Mouse (Mus musculus): ENCODE results near the gene Ntn4.

DNA sequence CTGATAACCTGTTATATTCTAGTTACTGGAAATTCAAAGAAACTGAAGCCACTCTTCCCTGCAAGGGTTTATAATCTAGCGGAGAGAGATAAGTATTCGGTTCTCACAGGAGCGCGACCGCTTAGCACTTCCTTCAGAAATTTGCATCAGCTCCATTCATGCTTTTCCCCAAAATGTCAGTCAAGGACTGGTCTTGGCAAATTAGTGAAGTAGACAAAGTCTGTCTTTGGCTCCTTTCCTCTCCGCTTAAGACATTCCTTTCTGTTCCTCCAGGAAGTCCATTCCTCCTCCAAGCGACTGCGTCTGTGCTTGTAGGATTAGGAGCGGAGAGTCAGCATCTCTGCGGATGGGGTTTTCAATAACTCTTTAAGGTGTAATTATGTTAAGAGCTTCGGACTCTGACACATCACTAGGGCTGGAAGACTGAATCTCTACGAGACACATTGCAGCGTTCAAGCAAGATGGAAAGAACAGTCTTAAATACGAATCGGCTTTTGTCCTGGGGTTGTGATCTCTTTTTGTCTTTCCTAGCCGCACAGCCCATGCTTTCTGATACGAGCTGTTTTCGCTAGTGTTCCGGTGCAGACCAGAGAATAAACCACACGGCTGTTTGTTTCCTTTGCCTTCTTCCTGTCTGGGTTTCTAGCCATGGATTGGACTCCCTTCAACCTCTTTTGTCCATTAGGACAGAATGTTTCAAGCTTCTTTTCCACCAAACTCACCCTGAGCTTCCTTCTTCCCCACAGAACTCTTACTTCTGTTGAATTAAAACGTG, 60.3 kb downstream of the Ntn4 start:
- TF ChIP-seq CTCF (IDR thresholded peaks at IDR 0.05; ENCODE audit: borderline replicate concordance, insufficient read depth, low read depth, low read length) (no peak), POLR2A (IDR thresholded peaks at IDR 0.05; ENCODE audit: borderline replicate concordance, insufficient read depth, low read length) (no peak)

Data from cerebellum, adult 2 months (tissue).